Mouse (Mus musculus) E14TG2a.4 (cell line): ENCODE results near the gene P3h4.

Source experiments
- CTCF ChIP-seq: conservative IDR thresholded peaks from 2 replicates; pipeline ENCODE4 v1.5.1; 2014; ENCODE audit warnings: low read length
- NANOG ChIP-seq: IDR thresholded peaks from 2 replicates; pipeline ENCODE4 v1.6.1; 2014; ENCODE audit warnings: borderline replicate concordance, low read length, mixed read lengths

DNA sequence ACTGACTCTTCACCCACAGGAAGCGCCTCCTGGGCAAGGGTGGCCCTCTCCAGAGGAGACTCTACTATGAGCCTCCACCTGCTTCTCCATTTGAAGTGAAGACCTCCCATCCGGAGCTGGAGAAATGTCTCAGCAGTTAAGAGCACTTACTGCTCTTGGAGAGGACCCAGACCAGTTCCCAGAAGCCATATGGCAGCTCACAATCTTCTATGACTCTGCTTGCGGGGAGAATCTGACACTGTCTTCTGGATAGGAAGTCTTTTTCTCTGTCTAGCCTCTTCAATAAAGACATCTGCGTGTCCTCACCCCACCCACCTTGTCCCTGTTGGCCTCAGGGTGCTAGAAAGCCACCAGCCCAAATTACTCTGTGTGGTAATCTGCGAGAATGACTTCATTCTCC lies 21.7 kb downstream of the P3h4 start:
- TF ChIP-seq CTCF (no peak), NANOG (no peak)
